Mouse (Mus musculus) c-Kit-negative CD71-positive TER-119-positive erythroid progenitor cells, embryonic 14.5 days (primary cell): ENCODE results near the gene Tgm5.
A peak's percentile ranks its signal among the peaks of the same experiment; 100 is the strongest.
"Not testable (repeated sequence)": the region's sequence is repeated elsewhere in the genome, so short reads cannot be mapped to it uniquely, and the experiment has no call there.

ENCODE experiments used
- DNase-seq: peaks from one replicate; pipeline ENCODE4 v3.0.0-alpha.2; 2013; ENCODE audit warnings: low read depth, low spot score

Gene Tgm5

GRCm38 (mm10) chr2:121085480-121086185 lies at the start of gene Tgm5:
Tgm5 (minus strand) TSS chr2:121085841.
- DNase-seq: no peak

GRCm38 (mm10) chr2:121132822-121133221 lies 47.2 kb upstream of the Tgm5 start:
- DNase-seq: no peak

GRCm38 (mm10) chr2:121128865-121129620 lies 43.4 kb upstream of the Tgm5 start:
- no peak for DNase-seq

- no peak for DNase-seq
Observed at GRCm38 (mm10) chr2:121127536-121127935, 41.9 kb upstream of the Tgm5 start.

- not testable (repeated sequence) for DNase-seq
Observed at GRCm38 (mm10) chr2:121126302-121126701, 40.7 kb upstream of the Tgm5 start.

GRCm38 (mm10) chr2:121119260-121119659 lies 33.6 kb upstream of the Tgm5 start:
- DNase-seq: no peak

- DNase-seq: no peak
Observed at GRCm38 (mm10) chr2:121115418-121115817, 29.8 kb upstream of the Tgm5 start.

- DNase-seq: no peak
Observed at GRCm38 (mm10) chr2:121109695-121110094, 24.1 kb upstream of the Tgm5 start, which contains the start of gene Tgm7. Tgm7 (minus strand) TSS chr2:121109795.

- no peak for DNase-seq
Observed at GRCm38 (mm10) chr2:121105940-121106339, 20.3 kb upstream of the Tgm5 start.

- DNase-seq: peak; percentile 61
Observed at GRCm38 (mm10) chr2:121102051-121102450, 16.4 kb upstream of the Tgm5 start.

GRCm38 (mm10) chr2:121089751-121090150 lies 4.1 kb upstream of the Tgm5 start:
- no peak for DNase-seq

GRCm38 (mm10) chr2:121088507-121088906 lies 2.9 kb upstream of the Tgm5 start:
- DNase-seq: no peak

GRCm38 (mm10) chr2:121082626-121083025 lies 3.0 kb downstream of the Tgm5 start:
- DNase-seq: no peak

GRCm38 (mm10) chr2:121074747-121075146 lies 10.9 kb downstream of the Tgm5 start:
- DNase-seq: no peak

- peak; percentile 47 for DNase-seq
Observed at GRCm38 (mm10) chr2:121071871-121072270, 13.8 kb downstream of the Tgm5 start.

GRCm38 (mm10) chr2:121069506-121069905 lies 16.1 kb downstream of the Tgm5 start:
- no peak for DNase-seq

GRCm38 (mm10) chr2:121067116-121067515 lies 18.5 kb downstream of the Tgm5 start:
- no peak for DNase-seq

GRCm38 (mm10) chr2:121061315-121061714 lies 24.3 kb downstream of the Tgm5 start:
- DNase-seq: no peak

GRCm38 (mm10) chr2:121057997-121058396 lies 27.6 kb downstream of the Tgm5 start:
- no peak for DNase-seq

- DNase-seq: peak; percentile 45
Observed at GRCm38 (mm10) chr2:121055915-121056314, 29.7 kb downstream of the Tgm5 start.

- peak; percentile 30 for DNase-seq
Observed at GRCm38 (mm10) chr2:121054060-121054459, 31.6 kb downstream of the Tgm5 start.

- DNase-seq: no peak
Observed at GRCm38 (mm10) chr2:121052176-121052575, 33.5 kb downstream of the Tgm5 start.

GRCm38 (mm10) chr2:121045653-121046052 lies 40.0 kb downstream of the Tgm5 start:
- DNase-seq: no peak
